Mouse (Mus musculus) neutrophil, adult 5-6 weeks (primary cell): Measurements from ENCODE around the gene Pxt1. TPM values are rescaled to one million over a fixed set of nuclear protein-coding genes. Genes with fewer than 3 reads are reported as not detected.

Source experiments
- ATAC-seq: fragments of 151-379, 151-347 bp; 2 replicates; pipeline ENCODE4 v1.8.0; 2017; ENCODE audit warnings: mild to moderate bottlenecking, moderate TSS enrichment; ENCODE audit not compliant: insufficient number of reproducible peaks, poor library complexity, low FRiP score, severe bottlenecking; ENCODE audit errors: extremely low read depth
- total RNA-seq: library from RNA; stranded (forward); fragments of 200-1000 nt; gene quantifications from 2 replicates; pipeline ENCODE4 v1.2.3, GENCODE M21; 2017

Gene Pxt1
- total RNA-seq, 1 experiment from 2014 or later: not detected

DNA sequence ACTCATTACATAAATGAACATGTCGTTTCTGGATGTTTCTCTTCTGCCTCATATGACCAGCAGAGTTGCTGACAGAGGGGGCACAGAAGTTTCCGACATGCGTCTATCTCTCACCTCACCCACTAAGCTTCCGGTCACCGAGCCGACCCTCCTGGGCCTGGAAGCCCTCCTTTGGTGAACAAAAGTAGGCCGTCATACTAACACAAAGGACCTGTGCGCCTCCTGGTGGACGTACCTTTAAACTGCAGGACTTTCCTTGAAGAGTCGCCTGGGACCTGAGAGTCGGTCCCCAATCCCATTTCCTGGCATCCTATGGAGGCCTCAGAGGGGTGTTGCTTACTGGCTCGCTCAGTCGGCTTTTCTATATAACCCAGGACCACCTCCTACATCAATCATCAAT, 17.3 kb downstream of the Pxt1 start:
- peak; percentile 61 for ATAC-seq

DNA sequence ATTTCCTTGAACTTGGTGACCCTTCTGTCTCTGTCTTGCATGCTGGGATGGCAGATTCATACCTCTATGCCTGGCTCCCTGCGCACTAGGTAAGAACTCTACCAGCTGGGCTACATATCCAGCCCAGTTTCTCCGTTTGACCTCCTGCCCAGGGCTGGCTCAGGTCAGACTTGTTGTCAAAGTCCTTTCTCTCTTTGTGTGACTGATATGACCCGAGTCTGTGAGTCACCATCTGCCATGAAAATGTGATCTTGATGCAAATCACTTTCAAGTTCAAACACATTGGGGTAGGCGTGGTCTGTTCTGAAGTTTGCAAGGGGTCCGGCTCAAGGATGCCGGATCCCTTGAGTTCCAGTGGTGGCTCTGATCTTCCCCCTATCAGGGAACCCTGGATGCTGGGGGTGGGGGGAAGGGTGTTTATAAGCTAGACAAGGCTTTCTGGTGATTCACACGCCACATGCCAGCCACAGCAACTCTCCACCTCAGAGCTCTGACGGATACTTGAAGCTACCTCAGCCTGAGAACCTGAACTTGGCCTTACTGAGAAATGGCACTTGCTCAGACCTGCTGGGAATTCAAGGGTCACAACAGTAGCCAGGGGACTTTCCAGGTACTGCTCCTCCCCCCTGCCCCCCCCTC, 18.6 kb downstream of the Pxt1 start:
- no peak for ATAC-seq

DNA sequence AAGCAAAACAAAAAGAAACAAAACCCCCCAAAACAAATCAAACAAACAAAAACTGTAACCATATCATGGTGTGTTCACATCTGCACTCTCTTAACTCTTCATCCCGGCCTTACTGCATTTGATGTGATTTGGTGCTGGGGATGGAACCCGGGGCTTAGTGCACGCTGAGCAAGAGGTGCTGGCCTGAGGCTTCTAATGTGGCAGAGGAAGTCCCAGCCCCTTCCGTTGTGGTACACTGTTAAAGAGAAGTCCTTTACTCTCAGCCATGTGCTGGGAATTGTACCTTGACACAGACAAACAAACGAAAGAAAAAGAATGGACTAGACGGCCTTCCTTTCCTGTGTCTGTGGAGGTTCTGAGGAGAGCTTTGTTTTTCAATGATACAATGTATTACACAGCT, 21.5 kb downstream of the Pxt1 start:
- ATAC-seq: no peak

DNA sequence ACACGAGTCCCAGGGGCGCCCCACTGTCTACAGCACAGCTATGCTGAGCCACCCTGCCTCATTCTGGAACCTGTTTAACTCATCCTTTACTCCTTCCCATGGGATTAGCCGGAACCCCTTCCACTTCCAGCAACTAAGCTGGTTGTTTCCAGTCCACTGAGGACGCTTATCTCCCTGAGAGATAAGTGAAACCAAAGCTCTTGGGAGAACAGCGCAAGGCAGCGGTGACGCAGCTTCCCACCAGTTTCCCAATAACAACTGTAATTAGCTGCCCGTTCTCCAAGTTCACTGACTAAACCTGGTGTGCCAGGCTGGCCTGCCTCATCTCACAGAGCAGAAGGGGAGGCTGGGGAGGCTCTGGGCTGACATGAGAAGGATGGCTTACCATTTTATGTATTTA, 22.6 kb downstream of the Pxt1 start:
- ATAC-seq: no peak

DNA sequence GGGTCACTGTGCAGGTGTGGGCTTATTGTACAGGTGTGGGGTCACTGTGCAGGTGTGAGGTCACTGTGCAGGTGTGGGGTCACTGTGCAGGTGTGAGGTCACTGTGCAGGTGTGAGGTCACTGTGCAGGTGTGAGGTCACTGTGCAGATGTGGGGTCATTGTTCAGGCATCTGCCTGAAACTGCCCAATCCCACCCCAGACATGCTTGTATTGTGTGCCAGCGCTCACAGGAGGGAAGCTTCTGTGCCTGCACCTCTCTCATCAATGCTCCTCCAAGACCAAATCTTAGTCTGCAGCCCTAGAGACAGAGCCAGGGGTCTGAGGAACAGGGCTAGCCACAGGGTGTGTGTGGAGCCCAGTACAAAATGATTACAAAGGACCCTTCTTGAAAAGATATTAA, 27.1 kb downstream of the Pxt1 start:
- ATAC-seq: no peak

DNA sequence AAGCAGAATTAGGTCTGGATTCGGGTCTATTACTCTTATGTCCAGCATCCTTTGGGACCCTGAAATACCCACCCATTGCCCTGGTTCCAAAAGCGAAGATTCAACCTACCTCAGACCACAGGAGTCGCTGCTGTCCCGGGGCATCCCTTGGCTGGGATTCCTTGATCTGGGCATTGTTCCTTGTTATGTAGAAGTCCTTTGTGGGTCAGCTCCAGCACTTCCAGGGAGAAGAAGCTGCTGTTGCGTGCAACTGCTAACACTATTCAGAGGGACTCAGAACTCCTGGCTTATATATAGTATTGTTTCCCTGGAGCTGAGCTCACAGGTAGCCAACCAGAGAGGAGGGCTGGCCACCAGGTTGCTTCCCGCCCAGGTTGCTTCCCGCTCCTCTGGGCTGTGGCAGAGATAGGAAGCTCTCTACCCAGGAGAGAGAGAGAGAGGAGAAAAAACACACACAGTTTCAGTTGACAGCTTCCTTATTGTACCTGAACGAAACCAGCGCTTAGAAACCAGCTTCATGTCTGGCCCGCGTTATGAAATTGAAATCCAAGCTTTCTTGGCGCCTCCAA, 28.5 kb downstream of the Pxt1 start, which contains the start of gene 4930539E08Rik:
Gene 4930539E08Rik (minus strand): TSS at position 265 of the 569 bp plus-strand sequence.
- ATAC-seq: no peak

DNA sequence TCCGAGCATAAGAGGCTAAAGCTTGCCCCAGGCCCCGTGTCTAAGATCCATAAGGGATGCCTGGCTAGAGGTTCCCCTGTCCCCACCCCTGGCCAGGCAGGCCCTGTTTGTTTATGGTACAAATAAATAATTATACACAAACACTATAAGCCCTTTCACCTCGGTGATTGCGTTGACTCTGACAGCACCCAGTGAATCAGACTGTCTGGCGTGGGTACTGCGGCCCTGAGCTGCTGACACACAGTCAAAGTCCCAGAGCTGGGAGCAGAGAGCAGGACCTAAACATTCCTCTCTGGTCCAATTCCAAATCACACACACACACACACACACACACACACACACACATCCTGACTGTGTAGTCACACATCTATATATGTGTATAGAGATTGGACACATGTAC, 29.7 kb downstream of the Pxt1 start:
- ATAC-seq: no peak

DNA sequence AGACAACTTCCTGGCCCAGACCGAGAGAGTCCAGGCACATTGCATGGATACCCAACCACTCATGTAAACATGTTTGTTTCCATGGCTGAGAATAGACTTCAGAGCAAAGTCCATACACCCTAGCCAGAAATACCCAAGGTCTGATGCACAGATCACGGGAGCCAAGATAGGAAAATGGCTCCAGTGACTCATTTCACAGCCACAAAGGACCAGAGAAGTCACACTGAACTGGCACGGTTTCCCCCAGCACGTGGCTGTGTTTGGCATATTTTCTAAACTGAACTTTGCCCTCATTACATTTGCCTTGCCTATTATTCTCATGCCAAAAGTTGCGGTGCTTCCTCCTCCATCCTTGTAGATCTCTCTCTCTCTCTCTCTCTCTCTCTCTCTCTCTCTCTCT, 30.4 kb downstream of the Pxt1 start:
- no peak for ATAC-seq

DNA sequence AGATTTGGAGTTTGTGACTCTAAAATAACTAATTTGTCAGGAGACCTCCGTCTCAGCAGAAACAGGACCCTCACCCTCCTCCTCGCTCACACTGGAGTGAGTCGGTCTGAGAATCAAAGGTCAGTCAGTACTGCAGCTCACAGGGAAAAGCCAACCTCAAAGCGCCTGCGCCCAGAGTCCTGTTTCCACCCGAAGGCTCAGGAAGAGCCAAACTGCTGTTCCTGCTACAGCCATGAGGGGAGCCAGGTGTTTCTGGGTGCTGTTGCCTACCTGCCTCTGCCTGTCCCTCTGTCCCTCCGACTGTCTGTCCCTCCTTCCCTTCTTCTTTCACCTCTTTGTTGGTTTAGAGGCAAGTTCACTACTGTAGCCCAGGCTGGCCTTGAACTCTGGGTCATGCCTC, 33.5 kb downstream of the Pxt1 start:
- no peak for ATAC-seq

DNA sequence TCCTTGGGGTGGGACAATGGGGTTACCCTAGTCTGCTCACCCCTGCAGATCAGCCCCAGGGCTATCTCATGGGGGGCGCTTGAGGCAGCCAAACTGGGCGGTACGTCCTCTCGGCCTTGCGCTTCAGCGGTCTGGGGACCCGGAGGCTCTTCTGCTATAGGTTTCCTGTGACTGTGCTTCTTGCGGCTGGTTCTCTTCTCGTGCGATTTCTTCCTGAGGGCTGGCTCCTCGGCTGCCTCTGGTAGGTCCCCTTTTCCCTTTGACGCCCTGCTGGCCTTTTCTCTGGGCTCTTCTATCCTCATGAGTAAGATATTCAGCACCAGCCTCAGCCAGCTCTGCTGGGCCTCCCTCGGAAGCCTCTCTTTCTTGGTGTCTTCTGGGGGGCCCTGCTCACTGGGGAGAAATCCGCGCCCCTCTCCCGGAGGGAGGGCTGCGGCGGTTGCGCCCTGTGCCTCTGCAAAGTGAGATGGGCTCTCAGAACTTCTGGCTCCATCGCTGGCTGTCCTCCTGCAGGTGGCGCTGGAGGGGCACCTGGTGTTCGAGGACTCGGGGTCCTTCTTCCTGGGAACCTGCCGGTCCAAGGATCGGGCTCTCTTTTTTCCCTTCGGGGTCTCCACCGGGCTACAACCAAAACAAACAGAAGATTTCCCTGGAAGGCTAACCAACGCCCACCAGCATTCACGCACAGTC, 34.2 kb downstream of the Pxt1 start:
- ATAC-seq: peak; percentile 27; the same call in 1 of the 2 replicates

DNA sequence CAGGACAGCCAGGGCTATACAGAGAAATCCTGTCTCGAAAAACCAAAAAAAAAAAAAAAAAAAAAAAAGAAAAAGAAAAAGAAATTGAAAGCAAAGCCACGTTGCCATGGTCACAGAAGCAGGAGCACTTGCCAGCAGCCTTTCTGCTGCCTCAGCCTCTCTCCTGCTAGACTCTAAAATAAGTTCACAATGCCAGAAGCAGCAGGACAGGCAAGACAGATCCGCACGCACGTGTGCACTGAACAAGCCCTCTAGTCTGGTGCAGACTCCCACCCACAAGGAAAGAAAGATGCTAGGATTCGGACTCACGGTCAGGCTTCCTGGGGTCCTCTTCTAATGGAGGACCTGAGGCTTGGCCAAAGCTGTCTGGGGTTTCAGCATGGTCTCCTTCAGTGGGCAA, 35.7 kb downstream of the Pxt1 start:
- ATAC-seq: no peak

DNA sequence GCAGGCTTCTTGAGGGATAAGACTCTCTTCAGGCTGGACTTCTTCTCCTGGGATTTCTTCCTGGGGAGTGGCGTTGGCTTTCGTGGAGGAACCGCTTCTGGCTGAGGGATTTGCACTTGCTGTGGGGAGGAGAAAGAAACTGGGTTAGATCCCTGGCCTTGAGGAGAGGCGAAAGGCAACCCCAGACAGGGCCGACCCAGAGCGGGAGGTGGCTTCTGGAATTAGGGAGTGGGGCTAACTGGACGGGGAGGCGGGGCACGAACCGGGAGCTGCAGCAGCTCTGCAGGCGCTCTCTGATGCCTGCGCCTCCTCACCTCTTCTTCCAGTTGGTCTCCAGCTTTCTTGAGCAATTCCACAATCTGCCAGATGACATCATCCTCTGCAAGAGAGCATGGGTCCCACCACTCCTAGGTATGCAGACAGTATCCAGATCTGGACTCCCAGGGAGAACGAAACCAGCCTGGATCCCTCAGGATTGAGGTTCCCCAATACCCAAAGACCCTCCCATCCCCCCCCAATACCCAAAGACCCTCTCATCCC, 38.2 kb downstream of the Pxt1 start:
- no peak for ATAC-seq

DNA sequence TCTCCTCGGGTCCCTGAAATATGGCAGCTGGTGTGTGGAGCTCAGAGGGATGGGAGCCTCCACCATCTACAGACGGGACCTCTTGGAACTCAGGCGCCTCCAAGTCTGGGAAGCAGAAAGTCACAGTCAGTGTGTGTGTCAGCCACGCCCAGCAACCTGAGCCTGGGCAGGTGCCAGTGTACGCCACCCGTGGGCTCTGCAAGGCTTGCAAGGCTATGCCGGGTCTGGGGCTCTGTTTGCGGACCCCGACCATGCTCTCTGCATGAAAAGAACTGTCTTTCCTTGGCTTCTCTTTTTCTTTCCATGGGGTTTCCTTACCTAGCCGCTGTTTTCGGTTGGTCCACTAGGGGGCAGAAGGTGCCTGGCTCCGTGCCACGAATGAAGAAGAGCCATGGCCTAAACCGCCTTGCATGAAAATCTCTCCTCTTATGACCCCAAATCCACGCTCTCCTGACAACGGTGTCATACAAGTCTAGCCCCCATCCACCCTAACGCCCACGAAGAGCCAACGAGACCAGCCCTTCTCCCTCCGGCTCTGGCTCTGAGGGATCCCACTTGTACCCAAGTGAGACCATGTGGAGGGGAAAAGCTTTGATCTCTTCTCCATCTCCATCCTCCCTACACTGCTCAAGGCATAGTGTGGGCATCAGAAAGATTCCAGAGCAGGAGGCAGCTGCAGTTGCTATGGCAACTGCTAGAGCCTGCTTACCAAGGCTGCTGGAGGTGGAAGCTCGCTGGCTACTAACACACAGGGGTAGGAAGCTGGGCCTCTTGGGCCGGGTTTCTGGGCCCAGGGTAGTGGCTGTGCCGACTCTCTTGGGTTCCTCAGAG, 38.9 kb downstream of the Pxt1 start:
- peak; percentile 53 for ATAC-seq

DNA sequence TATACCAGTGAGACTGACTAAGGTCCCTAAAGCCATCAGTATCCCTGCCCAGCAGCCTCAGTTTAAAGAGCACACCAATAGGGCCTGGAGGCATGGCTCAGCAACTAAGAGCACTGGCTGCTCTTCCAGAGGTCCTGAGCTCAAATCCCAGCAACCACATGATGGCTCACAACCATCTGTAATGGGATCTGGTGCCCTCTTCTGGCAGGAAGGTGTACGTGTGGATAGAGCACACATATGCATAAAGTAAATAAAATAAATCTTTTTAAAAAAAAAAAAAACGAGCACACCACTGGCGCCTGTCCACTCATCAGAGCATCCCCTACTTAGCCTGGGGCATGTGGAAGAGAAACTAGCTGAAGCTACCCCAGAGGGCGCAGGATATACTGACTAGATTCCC, 42.1 kb downstream of the Pxt1 start:
- no peak for ATAC-seq

DNA sequence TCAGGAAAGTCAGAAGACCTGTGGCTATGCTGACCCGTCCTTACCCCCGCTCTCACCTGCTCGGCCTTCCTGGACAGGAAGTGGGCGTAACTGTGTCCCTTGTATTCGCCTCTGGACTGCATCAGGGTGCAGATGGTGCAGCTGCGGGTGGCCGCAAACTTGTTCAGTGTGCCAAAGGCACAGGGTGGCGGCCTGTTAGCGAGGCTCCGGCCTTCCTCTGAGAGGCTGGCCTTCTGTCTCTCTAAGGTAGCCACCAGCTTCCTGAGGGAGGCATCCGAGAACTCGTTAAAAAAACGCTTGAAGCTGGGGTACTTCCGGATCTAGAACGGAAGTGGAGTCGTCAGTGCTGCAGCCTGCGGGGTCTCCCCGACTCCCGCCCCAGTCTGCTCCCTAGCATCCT, 44.2 kb downstream of the Pxt1 start:
- ATAC-seq: no peak

DNA sequence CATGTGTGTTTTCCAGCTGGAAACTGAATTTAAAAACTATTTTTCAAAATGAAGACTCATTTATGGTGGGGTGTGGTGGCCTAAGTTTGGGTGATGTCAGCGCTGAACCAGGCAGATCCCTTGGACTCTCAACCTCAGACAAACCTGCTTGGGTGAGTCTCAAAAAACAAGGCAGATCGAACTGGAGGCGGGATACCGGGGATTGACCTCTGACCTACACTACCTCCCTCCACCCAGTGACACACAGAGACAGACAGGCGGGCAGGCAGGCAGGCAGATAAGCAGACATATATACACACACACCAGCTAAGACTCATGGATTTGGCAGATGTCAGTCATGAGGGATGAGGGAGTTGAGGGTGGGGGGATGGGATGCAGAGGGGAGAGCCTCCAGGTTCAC, 45.4 kb downstream of the Pxt1 start:
- no peak for ATAC-seq

DNA sequence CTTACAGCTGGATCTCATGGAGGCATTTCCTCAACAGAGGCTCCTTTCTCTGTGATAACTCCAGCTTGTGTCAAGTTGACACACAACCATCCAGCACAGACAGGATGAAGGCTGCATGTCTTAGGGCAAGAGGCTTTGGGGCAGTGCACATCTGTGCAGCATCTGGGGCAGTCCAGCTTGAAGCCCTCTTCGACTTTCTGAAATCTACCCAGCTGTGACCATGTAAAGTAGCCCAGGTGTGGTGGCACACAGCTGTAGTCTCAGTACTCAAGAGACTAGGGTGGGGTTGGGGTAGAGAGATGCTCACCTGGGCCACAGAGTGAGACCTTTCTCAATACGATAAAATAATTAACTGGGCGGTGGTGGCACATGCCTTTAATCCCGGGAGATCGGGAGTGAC, 45.8 kb downstream of the Pxt1 start:
- ATAC-seq: no peak

DNA sequence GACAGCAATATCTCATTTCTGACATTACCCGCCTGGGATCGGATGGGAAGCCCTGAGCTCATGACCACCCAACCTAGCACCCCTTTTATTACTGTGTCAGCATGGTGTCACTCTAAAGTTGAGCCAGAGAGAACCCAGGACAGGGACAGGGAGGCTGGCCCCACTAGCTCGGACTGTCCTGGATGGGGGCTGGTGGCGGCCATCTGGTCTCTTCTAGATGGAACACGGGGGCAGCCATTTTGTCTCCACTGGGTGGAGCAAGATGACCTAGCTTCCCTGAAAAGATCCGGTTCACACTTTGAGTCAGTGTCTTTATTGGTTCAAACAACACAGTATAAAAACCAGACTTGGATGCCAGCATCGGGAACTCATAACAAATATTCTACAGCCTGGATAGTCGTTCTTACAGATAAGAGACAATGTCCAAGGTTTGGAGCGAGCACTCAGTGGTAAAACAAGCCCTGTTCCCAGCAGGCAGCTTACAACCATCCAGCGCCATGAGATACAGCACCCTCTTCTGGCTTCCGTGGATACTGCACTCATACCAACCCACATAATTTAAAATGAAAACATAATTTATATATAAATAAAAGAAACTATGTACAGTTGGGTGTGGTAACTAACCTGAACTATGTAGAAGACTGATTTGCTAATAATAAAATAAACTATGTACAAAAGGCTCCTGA, 47.4 kb downstream of the Pxt1 start:
- ATAC-seq: no peak
